Mouse (Mus musculus) urinary bladder, postnatal 36 days (tissue): ENCODE data around the gene Zdhhc8.
A peak's percentile ranks its signal among the peaks of the same experiment; 100 is the strongest.

ENCODE experiments used
- DNase-seq, 2 experiments: peaks; one replicate each; pipeline ENCODE4 v3.0.0; 2022; ENCODE audit warnings: low spot score in 2 of 2, mixed read lengths in 1 of 2

Zdhhc8 gene

GRCm38 (mm10) chr16:18234671-18235388, at the start of gene Zdhhc8:
Gene Zdhhc8 (minus strand): TSS chr16:18235136.
- DNase-seq = peak in 1 of 2 experiments; percentile 77

DNA sequence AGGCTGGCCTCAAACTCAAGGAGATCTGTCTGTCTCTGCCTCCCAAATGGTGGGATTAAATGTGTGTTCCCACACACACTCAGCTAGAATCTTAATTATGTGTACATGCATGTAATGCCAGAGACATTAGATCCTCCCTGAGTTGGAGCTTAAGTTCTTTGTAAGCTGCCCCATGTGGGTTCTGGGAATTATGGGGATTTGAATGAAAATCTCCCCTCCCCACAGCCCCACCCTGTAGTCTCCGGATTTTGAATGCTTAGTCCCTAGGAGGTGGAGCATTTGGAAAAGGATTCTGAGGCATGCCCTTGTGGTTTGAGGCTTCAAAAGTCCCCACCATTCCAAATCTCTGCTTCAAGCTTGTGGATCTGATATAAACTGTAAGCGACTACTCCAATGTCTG, 40.2 kb upstream of the Zdhhc8 start:
- no peak for DNase-seq

DNA sequence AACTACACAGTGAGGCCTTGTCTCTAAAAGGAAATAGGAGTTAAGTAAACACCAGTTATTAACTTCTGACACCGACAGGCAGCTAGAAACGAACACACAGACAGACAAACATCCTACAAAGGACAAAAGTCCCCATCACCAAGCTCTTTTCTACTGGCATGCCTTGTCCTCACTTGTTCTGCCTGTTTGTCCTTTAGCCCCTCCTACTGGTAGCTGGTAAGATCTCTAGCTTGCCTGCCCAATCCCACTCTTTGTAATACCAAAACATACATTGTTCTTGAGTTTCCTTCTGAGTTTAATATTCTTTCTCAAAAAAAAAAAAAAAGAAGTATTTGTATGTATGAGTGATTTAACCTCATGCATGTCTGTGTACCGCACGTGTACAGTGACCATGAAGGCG, 33.2 kb upstream of the Zdhhc8 start:
- no peak for DNase-seq

DNA sequence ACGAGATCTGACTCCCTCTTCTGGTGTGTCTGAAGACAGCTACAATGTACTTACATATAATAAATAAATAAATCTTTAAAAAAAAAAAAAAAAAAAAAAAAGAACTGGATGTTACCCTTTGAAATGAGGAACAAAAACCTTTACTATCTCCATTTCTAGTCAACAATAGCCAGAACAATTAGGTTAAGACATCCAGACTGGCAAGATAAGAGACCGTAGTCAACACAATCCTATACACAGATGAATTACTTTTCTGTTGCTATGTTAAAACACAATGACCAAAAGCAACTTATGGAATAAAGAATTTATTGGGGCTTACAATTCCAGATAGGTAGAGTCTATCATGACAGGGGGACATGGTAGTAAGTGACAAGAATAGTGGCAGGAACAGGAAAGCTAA, 30.1 kb upstream of the Zdhhc8 start:
- DNase-seq = no peak

DNA sequence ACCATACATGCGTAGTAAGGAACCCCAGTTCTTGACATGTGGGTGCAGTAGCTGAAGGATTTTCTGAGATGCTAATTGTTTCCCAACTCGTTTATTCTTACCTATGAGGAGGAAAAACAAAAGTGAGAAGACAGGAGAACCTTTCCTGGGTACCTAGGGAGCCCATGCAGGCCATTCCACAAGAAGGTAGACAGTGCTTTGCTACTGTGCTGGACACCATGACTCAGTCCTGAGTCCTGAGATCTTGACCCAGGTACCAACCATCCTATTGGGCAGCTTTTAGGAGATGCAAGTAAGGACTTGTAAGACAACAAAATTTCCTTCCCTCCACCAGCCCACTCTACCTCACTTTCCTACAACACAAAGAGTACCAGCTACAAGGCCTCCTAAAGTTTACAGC, 23.3 kb upstream of the Zdhhc8 start, which contains the start of gene Gm49776:
Gene Gm49776 (minus strand): TSS at position 101 of the 400 bp plus-strand sequence.
- DNase-seq = no peak

- DNase-seq = no peak
These were observed 18.9 kb upstream of the Zdhhc8 start for GRCm38 (mm10) chr16:18253866-18254265.

DNA sequence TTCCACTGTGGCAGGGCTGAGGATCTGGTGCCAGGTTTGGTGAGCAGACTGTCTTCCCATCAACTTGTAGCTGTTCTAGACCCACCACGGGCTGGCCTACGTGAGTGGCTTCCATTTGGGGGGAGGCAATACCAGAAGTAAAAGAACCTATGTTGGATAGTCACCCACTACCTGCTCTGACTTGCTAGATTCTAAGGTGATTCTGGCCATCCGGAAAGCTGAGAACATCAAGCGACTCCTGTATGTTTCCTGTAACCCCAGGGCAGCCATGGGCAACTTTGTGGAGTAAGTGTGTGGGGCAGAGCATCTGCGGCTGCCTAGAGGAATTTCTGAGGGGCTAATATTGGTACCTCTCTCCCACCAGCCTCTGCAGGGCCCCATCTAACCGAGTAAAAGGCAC, 17.8 kb upstream of the Zdhhc8 start:
- no peak for DNase-seq

- DNase-seq = no peak
These were observed 16.2 kb upstream of the Zdhhc8 start for GRCm38 (mm10) chr16:18250828-18251790.

GRCm38 (mm10) chr16:18250231-18250630, 15.3 kb upstream of the Zdhhc8 start:
- DNase-seq = no peak

GRCm38 (mm10) chr16:18249364-18249967, 14.5 kb upstream of the Zdhhc8 start:
- peak; percentile 32 to 39 for DNase-seq

GRCm38 (mm10) chr16:18248433-18249363, 13.8 kb upstream of the Zdhhc8 start, which contains the start of the genes Trmt2a and Ranbp1:
Gene Trmt2a (plus strand): TSS chr16:18248679.
Gene Ranbp1 (minus strand): TSS chr16:18248732.
- peak; percentile 96 to 99 for DNase-seq

DNA sequence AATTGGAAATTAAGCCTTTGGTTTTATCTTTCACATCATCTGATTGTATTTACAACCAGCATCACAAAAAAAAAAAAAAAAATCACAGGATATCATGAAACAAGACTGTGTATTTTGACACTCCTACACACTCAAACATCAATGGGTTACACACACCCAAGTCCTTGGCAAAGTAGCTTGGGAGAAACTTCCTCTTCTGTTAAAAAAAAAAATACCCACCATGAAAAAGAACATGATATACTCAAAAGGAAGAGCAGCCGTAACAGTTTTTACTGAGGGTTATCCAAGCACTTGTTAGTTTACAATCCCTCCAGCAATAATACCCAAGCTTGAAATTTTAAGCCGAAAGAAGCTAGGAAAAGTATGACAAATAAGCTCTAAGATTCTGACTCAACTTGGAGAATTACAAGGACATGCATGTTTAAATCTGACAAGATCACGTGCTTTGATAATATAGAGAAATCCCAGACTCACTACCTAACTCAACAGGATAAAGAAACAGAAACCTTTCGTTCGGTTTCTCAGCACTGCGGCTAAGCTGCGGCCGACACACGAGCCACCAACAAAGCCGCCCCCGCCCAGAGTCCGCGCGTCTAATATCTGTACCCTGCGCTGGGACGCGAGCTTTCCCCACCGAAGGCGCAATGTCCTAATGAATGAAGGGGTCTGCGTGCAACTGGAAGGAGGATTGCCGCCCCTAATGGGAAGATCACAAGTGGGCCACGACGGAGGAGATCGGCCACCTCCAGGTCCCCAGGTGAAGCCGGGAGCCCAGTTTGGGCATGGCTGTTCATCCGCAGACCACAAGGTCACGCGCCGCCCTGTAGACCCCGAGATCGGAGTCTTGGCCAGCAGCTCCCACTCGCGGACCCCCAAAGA, 12.8 kb upstream of the Zdhhc8 start:
- DNase-seq = no peak

- DNase-seq = no peak
These were observed 6.6 kb upstream of the Zdhhc8 start for GRCm38 (mm10) chr16:18241581-18241980.

- no peak for DNase-seq
These were observed 2.0 kb upstream of the Zdhhc8 start for GRCm38 (mm10) chr16:18236676-18237501.

GRCm38 (mm10) chr16:18235389-18236065, 591 bp upstream of the Zdhhc8 start:
- peak; percentile 64 to 65 for DNase-seq

- DNase-seq = no peak
These were observed 841 bp downstream of the Zdhhc8 start for GRCm38 (mm10) chr16:18233919-18234670.

DNA sequence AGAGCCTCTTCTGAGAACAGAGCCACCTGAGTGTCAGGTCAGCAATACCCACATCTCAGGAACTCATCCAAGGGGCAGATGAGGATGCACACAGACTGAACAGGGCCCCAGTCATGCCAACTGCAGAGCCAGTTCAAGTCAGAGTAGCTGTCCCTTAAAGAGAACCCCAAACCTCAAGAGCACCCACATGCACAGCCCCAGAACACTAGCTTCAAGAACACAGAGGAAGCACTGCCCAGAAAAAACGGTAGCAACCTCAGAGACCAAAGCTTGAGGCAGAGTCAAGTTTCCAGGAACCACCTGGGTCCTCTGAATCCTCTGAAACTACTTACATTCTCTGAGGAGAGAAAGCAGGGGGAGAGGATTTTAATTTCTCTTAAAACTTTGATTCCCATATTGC, 1.5 kb downstream of the Zdhhc8 start:
- DNase-seq = no peak

GRCm38 (mm10) chr16:18231451-18231850, 3.5 kb downstream of the Zdhhc8 start:
- DNase-seq = no peak
